Mouse (Mus musculus) heart, embryonic 10.5 days (tissue): ENCODE measurements around the gene Tex12. TPM values are rescaled to one million over a fixed set of nuclear protein-coding genes. Genes with fewer than 3 reads are reported as not detected.

Experiments
- DNase-seq: peaks from one replicate; pipeline ENCODE4 v3.0.0-alpha.2; 2017; ENCODE audit warnings: low spot score
- H3K27ac ChIP-seq: fragments of 300-500 bp; sonication (generic); 2 replicates; pipeline ENCODE4 v1.5.1; 2016; ENCODE audit warnings: mild to moderate bottlenecking
- H3K27me3 ChIP-seq: fragments of 300-500 bp; sonication (generic); 2 replicates; pipeline ENCODE4 v1.6.1; 2016; ENCODE audit warnings: mild to moderate bottlenecking; ENCODE audit not compliant: poor library complexity, insufficient read depth, severe bottlenecking
- H3K36me3 ChIP-seq: fragments of 300-500 bp; sonication (generic); 2 replicates; pipeline ENCODE4 v1.6.1; 2016; ENCODE audit warnings: mild to moderate bottlenecking, moderate library complexity
- H3K4me1 ChIP-seq: fragments of 300-500 bp; sonication (generic); 2 replicates; pipeline ENCODE4 v1.6.1; 2016; ENCODE audit warnings: mild to moderate bottlenecking
- H3K4me3 ChIP-seq: fragments of 300-500 bp; sonication (generic); 2 replicates; pipeline ENCODE4 v1.5.1; 2016; ENCODE audit warnings: mild to moderate bottlenecking, moderate library complexity
- H3K9me3 ChIP-seq: fragments of 300-500 bp; sonication (generic); 2 replicates; pipeline ENCODE4 v1.6.1; 2016; ENCODE audit warnings: mild to moderate bottlenecking, moderate library complexity
- WGBS: fragments of 180-500 bp; shearing (Covaris S2); methylation state at CpG from one replicate; pipeline ENCODE4 v1.1.7; 2016; 5-methylcytosine and 5-hydroxymethylcytosine counted together
- polyA plus RNA-seq: library from polyadenylated mRNA; unstranded; fragments of >200 nt; fragmentation: Nextera tagmentation; extraction: Ambion mirVana; gene quantifications from 2 replicates; pipeline ENCODE4 v1.2.1, GENCODE M21; 2016

The Tex12 gene
- polyA plus RNA-seq, 1 experiment from 2014 or later: 0.25 TPM

DNA sequence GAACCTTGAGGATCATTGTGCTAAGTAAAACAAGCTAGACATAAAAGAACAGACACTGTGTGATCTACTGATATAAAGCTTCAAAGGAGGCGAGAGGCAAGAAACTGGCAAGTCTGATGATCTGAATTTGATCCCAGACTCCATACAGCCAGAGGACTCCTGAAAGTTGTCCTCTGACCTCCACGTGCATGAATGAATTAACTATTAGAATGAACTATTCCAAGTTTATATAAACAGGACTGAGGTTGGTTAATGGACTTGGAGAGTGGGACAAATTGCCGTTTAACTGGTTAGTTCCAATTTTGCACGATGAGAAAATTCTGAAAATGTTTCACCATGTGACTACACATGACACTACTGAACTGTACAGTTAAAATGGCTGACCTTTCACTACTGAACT lies 12.2 kb downstream of the Tex12 start:
- Histone ChIP-seq H3K9me3 (no peaks in the 10 kb centered on the region), H3K4me1 (peaks cover 2% of the 10 kb centered on the region; the same call in 1 of the 2 replicates), H3K4me3 (no peak overlapping the region), H3K27ac (no peak overlapping the region), H3K36me3 (no peaks in the 10 kb centered on the region), H3K27me3 (no peaks in the 10 kb centered on the region)
- WGBS: 84% methylated on average over 4 of the region's 4 CpGs
- DNase-seq: no peak

DNA sequence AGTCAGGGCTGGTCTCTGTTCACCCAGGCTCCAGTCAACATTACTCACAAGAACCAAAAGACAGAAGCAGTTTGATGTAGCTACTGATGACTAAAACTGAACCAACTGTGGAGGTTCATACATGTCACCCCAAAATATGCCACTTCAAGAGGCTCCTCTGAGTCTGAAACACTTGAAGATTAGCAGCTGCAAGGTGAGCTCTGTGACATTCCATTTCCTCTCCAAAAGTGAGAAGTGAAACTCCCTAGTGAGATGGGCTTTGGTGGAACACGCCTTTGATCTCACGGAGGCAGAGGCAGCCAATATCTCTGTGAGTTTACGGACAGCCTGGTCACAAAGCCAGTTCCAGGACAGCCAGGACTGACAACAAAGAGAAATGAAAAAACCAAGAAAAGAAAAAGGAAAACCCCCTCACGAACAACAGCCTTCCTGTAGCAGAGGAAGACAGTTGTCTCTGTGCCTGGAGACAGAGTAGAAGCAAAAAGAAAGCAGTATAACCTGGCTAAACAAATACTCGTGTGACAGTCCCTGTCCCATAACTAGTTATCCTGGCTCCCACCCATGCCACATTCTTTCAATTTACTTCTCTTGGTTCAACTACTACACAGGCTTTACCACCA lies 13.2 kb downstream of the Tex12 start:
- Histone ChIP-seq H3K27me3 (no peaks in the 10 kb centered on the region), H3K4me3 (no peak overlapping the region), H3K27ac (no peak overlapping the region), H3K4me1 (no peaks in the 10 kb centered on the region; the same call in 1 of the 2 replicates), H3K9me3 (no peaks in the 10 kb centered on the region), H3K36me3 (no peaks in the 10 kb centered on the region)
- WGBS: 29% methylated on average over 5 of the region's 5 CpGs
- no peak for DNase-seq

DNA sequence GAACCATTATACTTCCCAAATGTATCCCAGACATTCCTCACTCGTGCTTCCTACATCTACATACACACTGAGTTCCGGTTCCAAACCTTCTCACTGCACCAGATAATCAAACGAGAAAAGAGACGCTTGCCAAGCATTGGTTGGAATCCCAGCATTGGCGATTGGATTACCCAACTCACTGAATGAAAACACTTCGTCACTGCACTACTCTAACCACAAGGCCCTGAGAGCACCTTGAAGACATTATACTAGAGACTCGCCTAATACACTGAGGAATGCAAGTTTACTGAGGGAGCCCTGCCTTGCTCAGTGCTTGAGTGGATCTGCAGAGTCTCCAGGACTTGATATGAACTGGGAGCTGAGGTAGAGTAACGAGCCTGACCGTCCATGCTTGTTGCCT lies 18.7 kb downstream of the Tex12 start:
- WGBS: 77% methylated on average over 9 of the region's 9 CpGs
- no peaks in the 10 kb centered on the region for H3K9me3 ChIP-seq
- DNase-seq: no peak
- no peaks in the 10 kb centered on the region for H3K27me3 ChIP-seq
- no peak overlapping the region for H3K4me3 ChIP-seq
- H3K36me3 ChIP-seq: no peaks in the 10 kb centered on the region
- no peak overlapping the region for H3K27ac ChIP-seq
- no peaks in the 10 kb centered on the region for H3K4me1 ChIP-seq

DNA sequence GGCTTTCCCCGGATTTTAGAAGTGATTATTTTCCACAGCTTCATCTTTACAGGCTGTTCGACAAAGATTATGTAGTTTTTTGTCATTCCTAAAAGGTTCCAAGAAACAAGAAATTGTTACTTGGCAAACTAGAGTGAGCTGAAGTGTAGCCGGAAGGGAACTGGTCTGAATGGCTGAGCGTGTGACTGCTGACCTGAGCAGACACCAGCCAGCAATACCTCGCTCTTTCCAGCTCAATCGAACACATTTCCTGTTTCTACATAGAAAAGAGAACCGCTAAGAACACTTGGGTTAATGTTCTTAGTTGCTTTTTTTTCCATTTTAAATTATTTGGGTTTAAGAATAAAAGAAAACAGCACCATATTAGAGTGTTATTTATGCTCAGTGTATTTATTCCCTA lies 21.0 kb downstream of the Tex12 start:
- Histone ChIP-seq H3K27me3 (no peaks in the 10 kb centered on the region), H3K4me3 (no peak overlapping the region), H3K4me1 (no peaks in the 10 kb centered on the region), H3K36me3 (no peaks in the 10 kb centered on the region), H3K9me3 (no peaks in the 10 kb centered on the region), H3K27ac (no peak overlapping the region)
- DNase-seq: no peak
- WGBS: 71% methylated on average over 7 of the region's 7 CpGs

DNA sequence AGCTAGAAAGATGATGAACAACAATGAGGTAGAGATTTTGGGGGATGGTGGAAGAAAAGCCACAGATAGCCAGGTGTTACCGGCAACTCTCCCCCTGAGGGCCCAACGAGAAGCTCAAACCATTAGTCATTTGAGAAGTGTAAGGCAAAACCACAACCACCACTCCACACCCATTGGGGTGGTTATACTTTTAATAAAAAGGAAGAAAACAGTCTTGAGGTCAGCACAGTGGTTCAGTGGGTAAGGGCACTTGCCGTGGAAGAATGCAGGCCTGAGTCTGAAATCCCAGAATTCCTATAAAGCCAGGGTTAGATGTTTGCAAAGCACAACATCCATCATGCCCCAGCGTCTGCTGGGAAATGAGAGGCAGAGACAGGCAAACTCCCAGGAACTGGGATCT lies 23.8 kb downstream of the Tex12 start:
- Histone ChIP-seq H3K27ac (no peak overlapping the region), H3K36me3 (no peaks in the 10 kb centered on the region), H3K4me1 (no peaks in the 10 kb centered on the region), H3K4me3 (no peak overlapping the region), H3K9me3 (no peaks in the 10 kb centered on the region), H3K27me3 (no peaks in the 10 kb centered on the region)
- 61% methylated on average over 4 of the region's 4 CpGs for WGBS
- no peak for DNase-seq

DNA sequence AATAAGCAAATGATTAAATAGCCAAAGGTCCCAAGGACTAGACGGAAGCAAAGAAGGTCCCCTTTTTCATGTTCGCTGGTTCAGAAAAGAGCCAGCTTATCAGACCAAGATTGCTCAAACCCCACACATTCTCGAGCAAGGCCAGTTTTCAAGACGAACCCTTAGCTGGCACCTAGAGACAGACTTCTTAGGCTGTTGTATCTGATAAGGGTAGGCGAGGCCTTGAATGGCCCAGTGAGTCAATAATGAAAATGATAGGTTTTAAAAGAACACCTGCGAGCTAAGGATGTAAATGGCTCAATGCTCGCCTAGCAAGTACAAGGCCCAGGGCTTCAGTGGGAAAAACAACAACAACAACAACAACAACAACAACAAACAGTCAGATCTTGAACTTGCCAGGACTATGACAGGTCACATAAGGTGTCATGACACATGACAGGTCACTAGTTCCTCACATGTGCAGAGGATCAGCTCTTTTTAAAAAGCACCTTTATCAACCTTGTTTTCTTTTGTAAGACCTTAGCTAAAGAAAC lies 24.5 kb downstream of the Tex12 start:
- H3K4me3 ChIP-seq: no peak overlapping the region
- no peaks in the 10 kb centered on the region for H3K4me1 ChIP-seq
- no peak for DNase-seq
- no peak overlapping the region for H3K27ac ChIP-seq
- no peaks in the 10 kb centered on the region for H3K36me3 ChIP-seq
- WGBS: 73% methylated on average over 7 of the region's 7 CpGs
- no peaks in the 10 kb centered on the region for H3K27me3 ChIP-seq
- H3K9me3 ChIP-seq: no peaks in the 10 kb centered on the region

DNA sequence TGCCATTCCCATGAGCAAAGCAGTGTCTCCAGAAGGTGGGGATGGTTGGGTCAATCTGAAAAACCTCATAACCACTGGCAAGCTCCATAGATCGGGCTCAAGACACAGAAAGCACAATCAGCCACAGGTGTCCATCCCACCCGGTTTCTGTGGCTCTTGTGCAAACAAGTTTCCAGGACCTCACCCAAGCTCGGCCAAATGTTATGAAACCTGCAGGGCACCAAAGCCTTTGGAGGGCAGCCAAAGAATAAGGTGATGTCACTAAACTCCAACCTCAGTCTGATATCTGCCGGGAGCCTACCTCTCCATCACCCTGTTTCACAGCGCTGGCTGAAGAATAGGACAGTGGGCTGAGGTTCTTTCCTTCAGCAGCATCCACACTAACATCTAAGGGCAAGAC lies 25.2 kb downstream of the Tex12 start:
- H3K4me3 ChIP-seq: no peak overlapping the region
- no peaks in the 10 kb centered on the region for H3K27me3 ChIP-seq
- no peak overlapping the region for H3K27ac ChIP-seq
- H3K36me3 ChIP-seq: no peaks in the 10 kb centered on the region
- WGBS: 82% methylated on average over 5 of the region's 5 CpGs
- DNase-seq: no peak
- H3K9me3 ChIP-seq: no peaks in the 10 kb centered on the region
- H3K4me1 ChIP-seq: no peaks in the 10 kb centered on the region

DNA sequence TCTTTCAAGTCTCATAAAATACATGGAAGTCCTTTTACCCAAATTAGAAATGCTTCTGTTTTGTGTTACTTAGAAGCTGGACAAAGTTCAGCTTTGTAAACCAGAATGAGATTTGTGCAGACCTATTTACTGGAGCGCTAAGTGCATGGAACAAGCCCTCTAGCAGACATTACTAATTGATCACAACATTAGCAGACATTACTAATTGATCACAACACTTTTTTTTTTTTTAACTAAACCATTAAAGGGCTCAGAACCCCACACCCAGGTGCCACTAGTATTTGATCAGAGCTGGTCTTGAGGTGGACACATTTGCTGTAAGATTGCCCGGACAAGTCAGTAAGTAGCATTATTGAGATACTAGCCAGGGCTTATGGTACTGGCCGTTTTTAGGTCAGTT lies 27.3 kb downstream of the Tex12 start:
- Histone ChIP-seq H3K27ac (no peak overlapping the region), H3K36me3 (no peaks in the 10 kb centered on the region)

DNA sequence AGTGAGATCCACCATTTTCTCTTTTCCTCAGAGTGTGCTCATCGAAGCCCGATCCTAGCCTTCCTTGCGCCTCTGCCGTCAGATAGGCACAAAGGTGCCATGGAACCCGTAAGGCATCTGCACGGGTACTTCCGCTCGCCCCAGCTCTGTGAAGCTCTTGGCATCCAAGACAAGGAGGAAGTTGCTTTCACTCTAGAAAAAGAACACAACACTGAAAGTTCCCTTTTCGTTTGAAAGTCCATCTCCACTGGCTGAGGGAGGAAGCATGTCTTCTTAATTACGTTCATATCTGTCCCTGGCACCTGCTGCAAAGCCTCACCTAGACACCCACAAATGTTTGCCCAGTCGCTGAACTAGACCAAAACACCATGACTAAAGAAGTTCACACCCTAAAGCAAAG lies 27.8 kb downstream of the Tex12 start:
- no peaks in the 10 kb centered on the region for H3K9me3 ChIP-seq
- H3K4me1 ChIP-seq: no peaks in the 10 kb centered on the region
- 77% methylated on average over 11 of the region's 11 CpGs for WGBS
- no peak for DNase-seq
- H3K27me3 ChIP-seq: no peaks in the 10 kb centered on the region
- H3K36me3 ChIP-seq: no peaks in the 10 kb centered on the region
- H3K4me3 ChIP-seq: no peak overlapping the region
- no peak overlapping the region for H3K27ac ChIP-seq

More for the DNA sequence above, 27.3 kb downstream of the Tex12 start:
- Histone ChIP-seq H3K4me3 (no peak overlapping the region), H3K27me3 (no peaks in the 10 kb centered on the region), H3K4me1 (no peaks in the 10 kb centered on the region), H3K9me3 (no peaks in the 10 kb centered on the region)
- no peak for DNase-seq
- WGBS: 70% methylated on average over 3 of the region's 3 CpGs

DNA sequence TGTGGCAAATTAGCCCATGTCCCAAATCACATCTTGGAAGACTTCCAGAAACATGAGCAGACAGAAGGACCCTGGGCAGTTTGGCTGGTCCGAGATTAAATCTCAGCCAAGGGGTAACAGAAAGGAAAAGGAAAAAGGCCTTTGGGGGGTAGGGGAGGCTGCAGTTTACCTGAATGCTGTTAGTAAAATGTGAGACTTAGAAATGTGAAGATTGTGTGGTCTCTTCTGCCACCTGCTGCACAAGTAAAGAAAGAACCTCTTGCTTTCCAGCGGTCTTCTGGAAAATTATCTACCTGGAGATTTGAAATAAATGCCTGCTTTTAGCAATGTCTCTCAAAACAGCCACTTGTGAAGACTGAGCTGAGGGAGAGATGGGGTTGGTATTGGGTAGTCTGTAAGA lies 30.2 kb downstream of the Tex12 start:
- Histone ChIP-seq H3K9me3 (no peaks in the 10 kb centered on the region), H3K4me1 (peaks cover 15% of the 10 kb centered on the region), H3K4me3 (no peak overlapping the region), H3K36me3 (no peaks in the 10 kb centered on the region), H3K27me3 (no peaks in the 10 kb centered on the region), H3K27ac (no peak overlapping the region)
- no peak for DNase-seq
- WGBS: 26% methylated on average over 2 of the region's 2 CpGs

DNA sequence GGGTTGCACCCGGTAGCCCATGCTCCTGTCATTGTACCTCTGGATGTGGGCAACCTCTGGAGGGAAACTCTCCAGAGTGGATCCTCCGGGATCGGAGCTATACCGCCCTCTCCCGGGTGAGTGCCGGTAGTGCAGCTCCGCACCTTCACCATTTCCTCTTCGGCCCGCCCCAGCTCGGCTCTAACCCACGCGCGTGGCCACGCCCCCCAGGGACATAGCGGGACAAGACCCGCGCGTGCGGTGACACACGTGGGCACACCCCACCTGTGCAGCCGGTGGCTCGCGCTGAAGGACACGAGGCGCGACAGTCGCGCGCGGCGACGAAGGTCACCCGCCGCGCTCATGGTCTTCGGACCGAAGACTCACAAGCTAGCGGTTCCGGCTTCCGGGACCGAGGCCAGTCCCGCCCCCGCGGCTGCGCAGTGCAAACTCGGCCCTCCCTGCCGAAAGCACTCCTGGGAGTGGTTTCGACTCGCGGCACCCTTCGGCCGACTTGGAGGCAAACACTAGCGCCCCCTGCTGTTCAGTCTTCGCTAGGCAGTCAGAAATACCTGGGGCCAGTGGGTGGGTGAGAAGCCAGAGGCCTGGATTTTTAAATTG lies 32.7 kb downstream of the Tex12 start, which contains the start of gene Pts:
TSS of gene Pts (minus strand) at position 432 of the 600 bp plus-strand sequence.
- H3K27me3 ChIP-seq: no peaks in the 10 kb centered on the region
- peaks cover 15% of the 10 kb centered on the region for H3K4me1 ChIP-seq
- peak within 1 kb of the TSS; percentile 96 for H3K27ac ChIP-seq
- under 1% methylated on average over 54 of the region's 54 CpGs for WGBS
- peaks cover 6% of the 10 kb centered on the region; the same call in 1 of the 2 replicates for H3K36me3 ChIP-seq
- peak; percentile 98 for DNase-seq
- H3K4me3 ChIP-seq: peak within 1 kb of the TSS; percentile 85
- H3K9me3 ChIP-seq: no peaks in the 10 kb centered on the region

DNA sequence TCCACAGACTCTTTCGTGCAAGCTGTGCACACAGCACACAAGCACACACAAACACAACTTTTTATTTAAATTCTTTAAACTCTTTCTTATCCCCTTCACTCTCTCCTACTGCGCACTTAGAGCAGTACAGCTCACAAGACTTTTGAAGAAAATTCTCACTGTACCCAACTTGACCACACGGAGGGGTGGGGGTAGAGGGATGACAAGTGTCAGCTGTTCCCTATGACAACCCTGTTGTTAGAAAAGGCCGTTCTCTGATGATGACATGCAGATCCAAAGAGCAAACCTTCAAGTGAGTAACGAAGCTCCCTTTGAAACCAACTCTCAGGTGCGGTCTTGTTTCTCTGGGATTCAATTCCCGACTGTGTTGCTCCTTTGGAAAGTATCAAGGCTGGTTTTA lies 33.3 kb downstream of the Tex12 start:
- 44% methylated on average over 7 of the region's 7 CpGs for WGBS
- Histone ChIP-seq H3K4me3 (peak overlapping the region; percentile 85), H3K36me3 (peaks cover 6% of the 10 kb centered on the region; the same call in 1 of the 2 replicates), H3K27ac (peak overlapping the region; percentile 96; the same call in 1 of the 2 replicates), H3K9me3 (no peaks in the 10 kb centered on the region), H3K27me3 (no peaks in the 10 kb centered on the region), H3K4me1 (peaks cover 15% of the 10 kb centered on the region)
- DNase-seq: no peak

DNA sequence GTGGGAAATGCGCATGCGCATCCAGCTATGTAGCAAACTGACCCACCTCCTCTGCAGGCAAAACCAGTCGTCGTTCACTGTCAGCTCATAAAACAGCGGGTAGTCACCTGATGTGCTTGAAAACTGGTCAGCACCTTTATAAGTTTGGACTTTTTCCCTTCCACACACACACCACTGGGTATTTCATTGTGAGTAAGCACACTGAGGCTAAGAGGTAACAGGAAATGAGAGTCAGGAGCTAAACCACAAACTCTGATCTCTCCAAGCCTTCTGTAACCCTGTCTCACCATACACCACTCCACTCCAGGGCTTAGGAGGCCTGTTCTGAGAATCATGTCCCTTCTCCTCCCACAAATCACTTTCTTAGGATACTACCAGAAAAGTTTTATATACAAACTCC lies 35.5 kb downstream of the Tex12 start:
- DNase-seq: no peak
- H3K36me3 ChIP-seq: peaks cover 13% of the 10 kb centered on the region
- 74% methylated on average over 5 of the region's 5 CpGs for WGBS

More for the DNA sequence above, 35.5 kb downstream of the Tex12 start:
- peaks cover 15% of the 10 kb centered on the region for H3K4me1 ChIP-seq
- H3K27ac ChIP-seq: no peak overlapping the region
- H3K27me3 ChIP-seq: no peaks in the 10 kb centered on the region
- H3K4me3 ChIP-seq: no peak overlapping the region
- H3K9me3 ChIP-seq: no peaks in the 10 kb centered on the region
